Mouse (Mus musculus) splenic B cell, adult 2 months (primary cell): ENCODE data around the gene Rundc1.
"Not testable (repeated sequence)": the region's sequence is repeated elsewhere in the genome, so short reads cannot be mapped to it uniquely, and the experiment has no call there.

Experiments
- DNase-seq: peaks from one replicate; pipeline ENCODE4 v3.0.0-alpha.2; 2011; ENCODE audit warnings: low read depth, low spot score
- H3K27me3 ChIP-seq: 2 replicates; pipeline ENCODE4 v1.6.1; 2012; ENCODE audit warnings: mild to moderate bottlenecking, low read length, moderate library complexity, mixed read lengths; ENCODE audit not compliant: control insufficient read depth, poor library complexity, insufficient read depth, severe bottlenecking
- H3K36me3 ChIP-seq: 2 replicates; pipeline ENCODE4 v1.6.1; 2012; ENCODE audit warnings: mild to moderate bottlenecking, low read length, moderate library complexity, mixed read lengths; ENCODE audit not compliant: control insufficient read depth, poor library complexity, insufficient read depth, severe bottlenecking

Rundc1 gene

GRCm38 (mm10) chr11:101452093-101452774 lies 27.3 kb downstream of the Rundc1 start:
- H3K27me3 ChIP-seq, result no peaks in the 10 kb centered on the region
- peaks cover 5% of the 10 kb centered on the region for H3K36me3 ChIP-seq
- DNase-seq, result no peak

GRCm38 (mm10) chr11:101454702-101455101 lies 29.8 kb downstream of the Rundc1 start:
- no peaks in the 10 kb centered on the region for H3K27me3 ChIP-seq
- peaks cover 10% of the 10 kb centered on the region for H3K36me3 ChIP-seq
- no peak for DNase-seq

- no peak for DNase-seq
- H3K27me3 ChIP-seq, result no peaks in the 10 kb centered on the region
- peaks cover 10% of the 10 kb centered on the region for H3K36me3 ChIP-seq
Measured at GRCm38 (mm10) chr11:101455627-101456026, 30.7 kb downstream of the Rundc1 start.

- Histone ChIP-seq H3K27me3 (no peaks in the 10 kb centered on the region), H3K36me3 (peaks cover 11% of the 10 kb centered on the region)
- DNase-seq, result no peak
Measured at GRCm38 (mm10) chr11:101457631-101458030, 32.7 kb downstream of the Rundc1 start.

GRCm38 (mm10) chr11:101458217-101458616 lies 33.3 kb downstream of the Rundc1 start:
- DNase-seq, result no peak
- Histone ChIP-seq H3K27me3 (no peaks in the 10 kb centered on the region), H3K36me3 (peaks cover 11% of the 10 kb centered on the region)

- no peak for DNase-seq
- Histone ChIP-seq H3K36me3 (peaks cover 10% of the 10 kb centered on the region), H3K27me3 (no peaks in the 10 kb centered on the region)
Measured at GRCm38 (mm10) chr11:101459716-101460115, 34.8 kb downstream of the Rundc1 start.

GRCm38 (mm10) chr11:101460321-101460720 lies 35.4 kb downstream of the Rundc1 start:
- no peak for DNase-seq
- no peaks in the 10 kb centered on the region for H3K27me3 ChIP-seq
- H3K36me3 ChIP-seq, result peaks cover 10% of the 10 kb centered on the region

GRCm38 (mm10) chr11:101462141-101462540 lies 37.3 kb downstream of the Rundc1 start:
- no peak for DNase-seq
- Histone ChIP-seq H3K36me3 (peaks cover 8% of the 10 kb centered on the region), H3K27me3 (no peaks in the 10 kb centered on the region)

GRCm38 (mm10) chr11:101462583-101463440 lies 37.9 kb downstream of the Rundc1 start:
- Histone ChIP-seq H3K36me3 (peaks cover 6% of the 10 kb centered on the region; the same call in 1 of the 2 replicates), H3K27me3 (peaks cover under 1% of the 10 kb centered on the region; the same call in 1 of the 2 replicates)
- DNase-seq, result peak; percentile 29

GRCm38 (mm10) chr11:101464211-101465100 lies 39.6 kb downstream of the Rundc1 start, which contains the start of gene Rnd2:
Gene Rnd2 (plus strand): TSS chr11:101464999.
- H3K27me3 ChIP-seq, result peaks cover 4% of the 10 kb centered on the region; the same call in 1 of the 2 replicates
- DNase-seq, result peak; percentile 19
- peaks cover 2% of the 10 kb centered on the region; the same call in 1 of the 2 replicates for H3K36me3 ChIP-seq

- Histone ChIP-seq H3K36me3 (peaks cover 2% of the 10 kb centered on the region; the same call in 1 of the 2 replicates), H3K27me3 (peaks cover 4% of the 10 kb centered on the region; the same call in 1 of the 2 replicates)
- DNase-seq, result peak; percentile 83
Measured at GRCm38 (mm10) chr11:101465101-101465868, 40.4 kb downstream of the Rundc1 start.

- DNase-seq, result peak; percentile 80
- H3K36me3 ChIP-seq, result peaks cover 2% of the 10 kb centered on the region; the same call in 1 of the 2 replicates
- H3K27me3 ChIP-seq, result peaks cover 4% of the 10 kb centered on the region; the same call in 1 of the 2 replicates
Measured at GRCm38 (mm10) chr11:101465869-101466551, 41.1 kb downstream of the Rundc1 start, which contains the start of gene Vat1. Gene Vat1 (minus strand): TSS chr11:101466230.

- not testable (repeated sequence) for H3K36me3 ChIP-seq, H3K27me3 ChIP-seq, DNase-seq
Measured at GRCm38 (mm10) chr11:101466552-101466950, 41.7 kb downstream of the Rundc1 start.
